Mouse (Mus musculus) stomach, embryonic 14.5 days (tissue): ENCODE results near the gene Tchp. TPM values are rescaled to one million over a fixed set of nuclear protein-coding genes. Genes with fewer than 3 reads are reported as not detected.

Experiments used
- ATAC-seq: fragments of 200-750 bp; cut with Nextera tagmentation; 2 replicates; pipeline ENCODE4 v1.8.0; 2017; ENCODE audit warnings: low read depth, moderate TSS enrichment; ENCODE audit not compliant: insufficient number of reproducible peaks, insufficient read depth, low FRiP score
- H3K27ac ChIP-seq: fragments of 300-500 bp; sonication (generic); 2 replicates; pipeline ENCODE4 v1.5.1; 2014; ENCODE audit warnings: mild to moderate bottlenecking, low read length, moderate library complexity, mixed read lengths
- H3K27me3 ChIP-seq: fragments of 300-500 bp; sonication (generic); 2 replicates; pipeline ENCODE4 v1.6.1; 2014; ENCODE audit warnings: low read length, control low read depth, mixed read lengths; ENCODE audit not compliant: control insufficient read depth, insufficient read depth
- H3K36me3 ChIP-seq: fragments of 300-500 bp; sonication (generic); 2 replicates; pipeline ENCODE4 v1.6.1; 2014; ENCODE audit warnings: mild to moderate bottlenecking, control low read depth, low read length, moderate library complexity, mixed read lengths; ENCODE audit not compliant: control insufficient read depth, insufficient read depth
- H3K4me1 ChIP-seq: fragments of 300-500 bp; sonication (generic); 2 replicates; pipeline ENCODE4 v1.6.1; 2014; ENCODE audit warnings: low read length, control low read depth, mixed read lengths; ENCODE audit not compliant: control insufficient read depth, insufficient read depth
- H3K4me2 ChIP-seq: fragments of 300-500 bp; sonication (generic); replicated peaks from 2 replicates; pipeline ENCODE4 v1.6.1; 2014; ENCODE audit warnings: low read depth, low read length, control low read depth
- H3K4me3 ChIP-seq: fragments of 300-500 bp; sonication (generic); 2 replicates; pipeline ENCODE4 v1.5.1; 2014; ENCODE audit warnings: low read depth, low read length, control low read depth
- H3K9ac ChIP-seq: fragments of 300-500 bp; sonication (generic); replicated peaks from 2 replicates; pipeline ENCODE4 v1.6.1; 2014; ENCODE audit warnings: low read depth, mild to moderate bottlenecking, control low read depth, low read length, moderate library complexity, mixed read lengths
- H3K9me3 ChIP-seq: fragments of 300-500 bp; sonication (generic); 2 replicates; pipeline ENCODE4 v1.6.1; 2016; ENCODE audit warnings: low read depth, low read length, control low read depth; ENCODE audit not compliant: control insufficient read depth
- WGBS: fragments of 180-500 bp; shearing (Covaris S2); extraction: QIAGEN DNeasy Blood & Tissue Kit; methylation state at CpG from one replicate; pipeline ENCODE4 v1.1.7; 2014; 5-methylcytosine and 5-hydroxymethylcytosine counted together
- polyA plus RNA-seq: library from polyadenylated mRNA; unstranded; fragments of >200 nt; fragmentation: Nextera tagmentation; extraction: Ambion mirVana; gene quantifications from 2 replicates; pipeline ENCODE4 v1.2.1, GENCODE M21; 2014

Tchp gene
- polyA plus RNA-seq, 1 experiment from 2014 or later, result 14.1 TPM

DNA sequence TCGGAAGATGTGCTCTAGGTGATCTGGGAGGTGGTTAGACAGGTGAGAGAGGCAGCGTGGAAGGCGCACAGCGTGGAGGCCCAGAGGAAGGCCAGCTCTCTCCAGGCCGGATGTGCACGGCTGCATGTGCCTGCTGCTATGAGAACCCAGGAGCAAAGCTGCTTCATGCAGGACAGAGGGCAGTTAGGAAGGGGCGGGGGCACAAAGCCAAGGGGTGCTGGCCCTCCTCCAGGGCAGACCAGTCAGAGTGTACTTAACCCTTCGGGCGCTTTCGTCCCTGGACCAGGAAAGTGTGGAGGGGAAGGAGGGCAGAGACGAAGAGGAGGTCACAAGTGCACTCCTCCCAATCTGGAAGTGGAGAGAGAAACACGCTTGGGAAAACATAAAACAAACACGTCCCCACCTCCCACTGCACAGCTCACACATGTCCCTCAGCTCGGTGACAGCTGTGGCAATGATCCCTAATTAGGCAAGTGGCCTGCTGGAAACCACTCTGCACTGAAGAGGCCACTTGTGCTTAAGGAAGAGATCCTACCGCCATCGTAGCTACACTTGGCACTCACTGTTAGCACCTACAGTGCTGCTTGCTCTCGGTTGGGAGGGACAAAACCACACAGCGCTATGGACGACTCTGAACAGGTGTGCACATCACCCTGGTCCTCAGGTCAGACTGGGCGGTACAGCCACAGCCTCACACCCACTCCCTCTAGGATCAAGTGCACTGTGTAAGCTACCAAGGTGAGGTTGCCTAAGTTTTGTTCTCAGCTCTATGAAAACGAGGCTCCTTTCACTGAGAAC, 29.7 kb downstream of the Tchp start:
- H3K4me2 ChIP-seq, result no peak overlapping the region
- H3K27ac ChIP-seq, result no peak overlapping the region
- no peak overlapping the region for H3K9ac ChIP-seq
- H3K36me3 ChIP-seq, result peaks cover 71% of the 10 kb centered on the region
- H3K4me1 ChIP-seq, result no peaks in the 10 kb centered on the region
- WGBS, result 81% methylated on average over 21 of the region's 21 CpGs
- no peak for ATAC-seq
- no peaks in the 10 kb centered on the region for H3K9me3 ChIP-seq
- H3K4me3 ChIP-seq, result no peak overlapping the region
- H3K27me3 ChIP-seq, result no peaks in the 10 kb centered on the region

DNA sequence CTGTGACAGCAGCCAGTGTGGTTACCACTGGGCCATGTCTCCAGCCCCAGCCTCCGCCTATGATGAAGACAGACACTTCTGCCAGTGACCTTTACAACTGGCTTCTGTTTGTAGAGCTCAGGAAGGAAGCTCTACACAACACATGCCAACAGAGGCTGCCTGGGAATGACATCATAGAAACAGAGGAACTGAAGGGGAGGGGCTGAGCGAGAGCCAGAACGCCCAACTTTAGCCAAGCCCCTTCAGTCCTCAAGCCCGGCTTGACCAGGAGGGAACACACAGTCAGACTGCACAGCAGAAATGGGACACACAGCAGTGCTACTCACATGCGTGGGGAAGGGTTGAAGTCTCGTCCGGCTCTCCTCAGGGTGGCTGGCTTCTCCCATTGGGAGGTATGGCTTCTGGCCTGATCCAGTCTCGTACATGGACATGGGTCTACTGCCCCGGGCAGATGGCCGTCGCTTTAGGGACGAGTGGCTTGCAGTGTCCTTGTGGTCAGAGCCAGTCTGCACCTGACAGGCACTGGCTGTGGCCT, 31.2 kb downstream of the Tchp start:
- no peak for ATAC-seq
- H3K36me3 ChIP-seq, result peaks cover 71% of the 10 kb centered on the region
- WGBS, result 77% methylated on average over 12 of the region's 12 CpGs

GRCm38 (mm10) chr5:114740595-114740994, 33.0 kb downstream of the Tchp start:
- 56% methylated on average over 4 of the region's 4 CpGs for WGBS
- ATAC-seq, result no peak

More for the DNA sequence above, 31.2 kb downstream of the Tchp start:
- no peak overlapping the region for H3K4me3 ChIP-seq
- no peak overlapping the region for H3K4me2 ChIP-seq
- no peaks in the 10 kb centered on the region for H3K9me3 ChIP-seq
- H3K4me1 ChIP-seq, result no peaks in the 10 kb centered on the region
- H3K9ac ChIP-seq, result no peak overlapping the region
- H3K27ac ChIP-seq, result no peak overlapping the region
- no peaks in the 10 kb centered on the region for H3K27me3 ChIP-seq

GRCm38 (mm10) chr5:114742572-114742971, 35.0 kb downstream of the Tchp start:
- H3K4me2 ChIP-seq, result no peak overlapping the region
- H3K4me3 ChIP-seq, result no peak overlapping the region
- no peak for ATAC-seq
- 91% methylated on average over 10 of the region's 10 CpGs for WGBS
- no peaks in the 10 kb centered on the region for H3K4me1 ChIP-seq
- no peak overlapping the region for H3K27ac ChIP-seq
- H3K27me3 ChIP-seq, result no peaks in the 10 kb centered on the region
- H3K9ac ChIP-seq, result no peak overlapping the region
- no peaks in the 10 kb centered on the region for H3K9me3 ChIP-seq
- H3K36me3 ChIP-seq, result peaks cover 62% of the 10 kb centered on the region

More at GRCm38 (mm10) chr5:114740595-114740994, 33.0 kb downstream of the Tchp start:
- H3K9ac ChIP-seq, result no peak overlapping the region
- H3K27ac ChIP-seq, result no peak overlapping the region
- H3K27me3 ChIP-seq, result no peaks in the 10 kb centered on the region
- peaks cover 70% of the 10 kb centered on the region for H3K36me3 ChIP-seq
- H3K4me3 ChIP-seq, result no peak overlapping the region
- H3K4me2 ChIP-seq, result no peak overlapping the region
- no peaks in the 10 kb centered on the region for H3K4me1 ChIP-seq
- H3K9me3 ChIP-seq, result no peaks in the 10 kb centered on the region

DNA sequence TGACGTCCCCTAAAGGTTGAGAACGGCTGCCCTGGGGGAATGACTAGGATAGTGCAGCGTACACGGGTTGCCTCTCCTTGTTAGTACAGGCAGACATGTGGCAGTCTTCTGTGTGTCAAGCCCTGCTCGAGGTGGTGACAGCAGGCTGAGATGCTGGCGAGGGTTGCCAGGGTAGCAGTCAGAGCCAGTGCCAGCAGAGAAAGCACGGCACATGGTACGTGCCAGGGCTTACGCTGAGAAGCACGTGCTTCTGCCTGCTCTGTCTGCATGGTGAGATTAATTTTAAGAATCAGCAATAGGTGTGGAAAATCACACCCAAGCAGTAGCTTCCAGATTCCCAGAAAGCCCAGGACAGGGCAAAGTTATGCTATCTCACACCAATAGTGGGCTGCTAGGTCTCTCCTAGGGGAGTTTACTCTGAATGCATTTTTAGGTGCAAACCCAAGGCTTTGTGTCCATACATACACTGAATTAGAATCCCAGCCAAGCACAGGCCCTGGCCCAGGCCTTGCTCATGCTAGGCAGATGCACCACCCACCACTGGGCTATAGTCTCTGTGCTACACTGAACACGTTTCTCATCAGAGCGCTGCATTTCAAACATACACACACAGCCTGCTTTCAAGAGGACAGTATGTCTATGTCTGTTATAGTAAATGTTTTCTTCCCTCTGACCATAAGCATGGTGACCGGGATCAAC, 35.6 kb downstream of the Tchp start:
- H3K4me1 ChIP-seq, result no peaks in the 10 kb centered on the region
- H3K4me3 ChIP-seq, result no peak overlapping the region
- H3K27ac ChIP-seq, result no peak overlapping the region
- H3K4me2 ChIP-seq, result no peak overlapping the region
- 92% methylated on average over 13 of the region's 13 CpGs for WGBS
- ATAC-seq, result no peak
- peaks cover 68% of the 10 kb centered on the region for H3K36me3 ChIP-seq
- no peaks in the 10 kb centered on the region for H3K27me3 ChIP-seq
- no peak overlapping the region for H3K9ac ChIP-seq
- H3K9me3 ChIP-seq, result no peaks in the 10 kb centered on the region

DNA sequence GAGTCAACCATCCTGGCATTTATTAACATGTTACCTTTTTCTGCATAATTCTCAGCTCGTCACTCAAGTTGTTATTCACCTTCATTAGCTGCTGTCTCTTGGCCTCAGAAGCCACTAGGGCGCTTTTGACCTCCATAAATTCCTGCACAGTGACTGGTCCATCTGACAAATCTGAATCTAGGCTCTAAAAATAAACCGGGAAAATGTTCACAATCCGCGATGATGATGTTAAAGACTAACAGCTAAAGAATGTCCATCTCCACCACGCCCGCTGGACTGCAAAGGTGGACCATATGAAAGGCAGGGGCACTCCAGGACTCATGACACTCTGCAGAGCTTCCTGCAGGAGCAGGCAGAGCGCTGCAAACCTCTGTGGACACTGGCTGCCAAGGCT, 36.1 kb downstream of the Tchp start:
- H3K9ac ChIP-seq, result no peak overlapping the region

DNA sequence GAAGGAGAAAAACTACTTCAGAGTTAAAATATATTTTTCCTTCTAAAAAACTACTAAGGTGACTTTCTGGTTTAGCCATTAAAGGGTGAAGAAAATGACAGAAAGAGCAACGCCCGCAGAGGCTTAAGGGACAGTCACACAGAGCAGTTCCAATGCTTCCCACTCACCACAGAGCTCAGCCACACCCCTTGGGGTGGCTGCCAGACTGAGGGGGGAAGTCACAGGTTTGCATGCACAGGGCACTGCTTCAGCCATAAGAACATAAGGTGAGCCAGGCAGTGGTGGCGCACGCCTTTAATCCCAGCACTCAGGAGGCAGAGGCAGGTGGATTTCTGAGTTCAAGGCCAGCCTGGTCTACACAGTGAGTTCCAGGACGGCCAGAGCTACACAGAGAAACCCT, 38.0 kb downstream of the Tchp start:
- Histone ChIP-seq H3K4me2 (no peak overlapping the region), H3K36me3 (peaks cover 65% of the 10 kb centered on the region), H3K9me3 (no peaks in the 10 kb centered on the region), H3K4me3 (no peak overlapping the region), H3K27me3 (no peaks in the 10 kb centered on the region), H3K4me1 (no peaks in the 10 kb centered on the region), H3K27ac (no peak overlapping the region), H3K9ac (no peak overlapping the region)
- 89% methylated on average over 5 of the region's 5 CpGs for WGBS
- no peak for ATAC-seq

More for the DNA sequence above, 36.1 kb downstream of the Tchp start:
- no peaks in the 10 kb centered on the region for H3K9me3 ChIP-seq
- no peak for ATAC-seq
- H3K36me3 ChIP-seq, result peaks cover 68% of the 10 kb centered on the region
- H3K4me3 ChIP-seq, result no peak overlapping the region
- no peak overlapping the region for H3K4me2 ChIP-seq
- H3K4me1 ChIP-seq, result no peaks in the 10 kb centered on the region
- 90% methylated on average over 8 of the region's 8 CpGs for WGBS
- no peak overlapping the region for H3K27ac ChIP-seq
- no peaks in the 10 kb centered on the region for H3K27me3 ChIP-seq

- Histone ChIP-seq H3K4me3 (no peak overlapping the region), H3K9me3 (no peaks in the 10 kb centered on the region), H3K36me3 (peaks cover 61% of the 10 kb centered on the region), H3K4me1 (no peaks in the 10 kb centered on the region), H3K27me3 (no peaks in the 10 kb centered on the region), H3K9ac (no peak overlapping the region), H3K4me2 (no peak overlapping the region), H3K27ac (no peak overlapping the region)
- ATAC-seq, result no peak
- WGBS, result 87% methylated on average over 4 of the region's 4 CpGs
Measured at GRCm38 (mm10) chr5:114746886-114747285, 39.3 kb downstream of the Tchp start.
